Mouse (Mus musculus) embryonic facial prominence, embryonic 12.5 days (tissue): ENCODE measurements at regions not wholly inside any gene's neighbourhood (a gene's known extent, or its start where the extent isn't known, plus 50 kb on each side); places are given as distances from the start of the nearest gene placed in this dataset.
A peak's percentile ranks its signal among the peaks of the same experiment; 100 is the strongest.

Experiments
- ATAC-seq: fragments of 200-750 bp; cut with Nextera tagmentation; 2 replicates; pipeline ENCODE4 v1.8.0; 2017; ENCODE audit not compliant: insufficient number of reproducible peaks, insufficient read depth, low FRiP score, low TSS enrichment
- H3K27ac ChIP-seq: fragments of 300-500 bp; sonication (generic); 2 replicates; pipeline ENCODE4 v1.5.1; 2016; ENCODE audit warnings: mild to moderate bottlenecking
- H3K27me3 ChIP-seq: fragments of 300-500 bp; sonication (generic); 2 replicates; pipeline ENCODE4 v1.6.1; 2016; ENCODE audit warnings: mild to moderate bottlenecking, moderate library complexity
- H3K36me3 ChIP-seq: fragments of 300-500 bp; sonication (generic); 2 replicates; pipeline ENCODE4 v1.6.1; 2016; ENCODE audit warnings: mild to moderate bottlenecking
- H3K4me1 ChIP-seq: fragments of 300-500 bp; sonication (generic); 2 replicates; pipeline ENCODE4 v1.6.1; 2016
- H3K4me2 ChIP-seq: fragments of 300-500 bp; sonication (generic); replicated peaks from 2 replicates; pipeline ENCODE4 v1.6.1; 2016; ENCODE audit warnings: mild to moderate bottlenecking, moderate library complexity
- H3K4me3 ChIP-seq: fragments of 300-500 bp; sonication (generic); 2 replicates; pipeline ENCODE4 v1.5.1; 2016; ENCODE audit warnings: mild to moderate bottlenecking
- H3K9ac ChIP-seq: fragments of 300-500 bp; sonication (generic); 2 replicates; pipeline ENCODE4 v1.6.1; 2016; ENCODE audit warnings: mild to moderate bottlenecking, moderate library complexity
- H3K9me3 ChIP-seq: fragments of 300-500 bp; sonication (generic); 2 replicates; pipeline ENCODE4 v1.6.1; 2016; ENCODE audit warnings: mild to moderate bottlenecking, moderate library complexity
- WGBS: fragments of 180-500 bp; shearing (Covaris S2); methylation state at CpG from one replicate; pipeline ENCODE4 v1.1.7; 2016; 5-methylcytosine and 5-hydroxymethylcytosine counted together

GRCm38 (mm10) chr10:60923806-60924205 lies 92.4 kb upstream of the Unc5b start:
- WGBS, result 40% methylated on average over 11 of the region's 11 CpGs
- peaks cover 3% of the 10 kb centered on the region; the same call in 1 of the 2 replicates for H3K27me3 ChIP-seq

GRCm38 (mm10) chr10:60920621-60921020 lies 89.2 kb upstream of the Unc5b start:
- ATAC-seq, result no peak
- peaks cover 3% of the 10 kb centered on the region; the same call in 1 of the 2 replicates for H3K27me3 ChIP-seq
- WGBS, result 92% methylated on average over 1 of the region's 1 CpGs

More at GRCm38 (mm10) chr10:60923806-60924205, 92.4 kb upstream of the Unc5b start:
- ATAC-seq, result no peak
- H3K4me1 ChIP-seq, result no peaks in the 10 kb centered on the region
- H3K4me3 ChIP-seq, result no peak overlapping the region
- no peaks in the 10 kb centered on the region for H3K36me3 ChIP-seq
- no peak overlapping the region for H3K27ac ChIP-seq
- H3K9me3 ChIP-seq, result no peaks in the 10 kb centered on the region
- no peak overlapping the region for H3K9ac ChIP-seq
- H3K4me2 ChIP-seq, result no peak overlapping the region

GRCm38 (mm10) chr10:60918020-60918419 lies 86.6 kb upstream of the Unc5b start:
- ATAC-seq, result peak; percentile 72; the same call in 1 of the 2 replicates
- Histone ChIP-seq H3K27ac (no peak overlapping the region), H3K4me2 (no peak overlapping the region), H3K4me1 (peaks cover 4% of the 10 kb centered on the region), H3K4me3 (no peak overlapping the region), H3K9ac (no peak overlapping the region), H3K9me3 (no peaks in the 10 kb centered on the region), H3K27me3 (0 out of 2 replicates have a peak, but pooled peaks cover 4% of the 10 kb centered on the region), H3K36me3 (no peaks in the 10 kb centered on the region)
- 9% methylated on average over 8 of the region's 8 CpGs for WGBS

More at GRCm38 (mm10) chr10:60920621-60921020, 89.2 kb upstream of the Unc5b start:
- Histone ChIP-seq H3K27ac (no peak overlapping the region), H3K9me3 (no peaks in the 10 kb centered on the region), H3K4me3 (no peak overlapping the region), H3K9ac (no peak overlapping the region), H3K4me1 (peaks cover 4% of the 10 kb centered on the region), H3K4me2 (no peak overlapping the region), H3K36me3 (no peaks in the 10 kb centered on the region)

- peaks cover 4% of the 10 kb centered on the region for H3K4me1 ChIP-seq
- no peaks in the 10 kb centered on the region for H3K36me3 ChIP-seq
- no peak overlapping the region for H3K9ac ChIP-seq
- no peak overlapping the region for H3K4me2 ChIP-seq
- 22% methylated on average over 7 of the region's 7 CpGs for WGBS
- H3K27me3 ChIP-seq, result 0 out of 2 replicates have a peak, but pooled peaks cover 4% of the 10 kb centered on the region
- no peak overlapping the region for H3K4me3 ChIP-seq
- H3K9me3 ChIP-seq, result no peaks in the 10 kb centered on the region
- H3K27ac ChIP-seq, result no peak overlapping the region
- no peak for ATAC-seq
Measured at GRCm38 (mm10) chr10:60914391-60914790, 83.0 kb upstream of the Unc5b start.

GRCm38 (mm10) chr10:60913456-60913900 lies 82.1 kb upstream of the Unc5b start:
- H3K4me3 ChIP-seq, result no peak overlapping the region
- ATAC-seq, result no peak
- H3K9ac ChIP-seq, result no peak overlapping the region
- no peak overlapping the region for H3K27ac ChIP-seq
- H3K4me1 ChIP-seq, result peaks cover 4% of the 10 kb centered on the region
- H3K27me3 ChIP-seq, result 0 out of 2 replicates have a peak, but pooled peaks cover 4% of the 10 kb centered on the region
- no peaks in the 10 kb centered on the region for H3K9me3 ChIP-seq
- H3K36me3 ChIP-seq, result no peaks in the 10 kb centered on the region
- 82% methylated on average over 11 of the region's 11 CpGs for WGBS
- H3K4me2 ChIP-seq, result no peak overlapping the region

- H3K4me2 ChIP-seq, result no peak overlapping the region
- H3K9ac ChIP-seq, result no peak overlapping the region
- H3K4me3 ChIP-seq, result no peak overlapping the region
- no peak for ATAC-seq
- H3K4me1 ChIP-seq, result no peaks in the 10 kb centered on the region
- H3K27me3 ChIP-seq, result no peaks in the 10 kb centered on the region
- no peaks in the 10 kb centered on the region for H3K9me3 ChIP-seq
- 85% methylated on average over 7 of the region's 7 CpGs for WGBS
- H3K36me3 ChIP-seq, result no peaks in the 10 kb centered on the region
- no peak overlapping the region for H3K27ac ChIP-seq
Measured at GRCm38 (mm10) chr10:60904351-60904750, 73.0 kb upstream of the Unc5b start.

GRCm38 (mm10) chr10:60900992-60901391 lies 69.6 kb upstream of the Unc5b start:
- Histone ChIP-seq H3K4me3 (no peak overlapping the region), H3K4me1 (no peaks in the 10 kb centered on the region), H3K36me3 (no peaks in the 10 kb centered on the region), H3K27me3 (no peaks in the 10 kb centered on the region), H3K9ac (no peak overlapping the region), H3K4me2 (no peak overlapping the region), H3K9me3 (no peaks in the 10 kb centered on the region), H3K27ac (no peak overlapping the region)
- no peak for ATAC-seq
- 89% methylated on average over 2 of the region's 2 CpGs for WGBS

- no peaks in the 10 kb centered on the region for H3K27me3 ChIP-seq
- no peaks in the 10 kb centered on the region for H3K9me3 ChIP-seq
- no peak overlapping the region for H3K4me3 ChIP-seq
- H3K4me1 ChIP-seq, result 0 out of 2 replicates have a peak, but pooled peaks cover 11% of the 10 kb centered on the region
- peak; percentile 64; the same call in 1 of the 2 replicates for ATAC-seq
- no peak overlapping the region for H3K27ac ChIP-seq
- no peaks in the 10 kb centered on the region for H3K36me3 ChIP-seq
- no peak overlapping the region for H3K4me2 ChIP-seq
- no peak overlapping the region for H3K9ac ChIP-seq
- 33% methylated on average over 4 of the region's 4 CpGs for WGBS
Measured at GRCm38 (mm10) chr10:60893810-60894147, 62.4 kb upstream of the Unc5b start.

- whole genome bisulfite sequencing, result 63% methylated on average over 22 of the region's 22 CpGs
- Histone ChIP-seq H3K4me1 (0 out of 2 replicates have a peak, but pooled peaks cover 11% of the 10 kb centered on the region), H3K9ac (no peak overlapping the region), H3K27ac (no peak overlapping the region), H3K36me3 (no peaks in the 10 kb centered on the region), H3K27me3 (no peaks in the 10 kb centered on the region), H3K4me3 (no peak overlapping the region), H3K4me2 (no peak overlapping the region), H3K9me3 (no peaks in the 10 kb centered on the region)
- ATAC-seq, result no peak
Measured at GRCm38 (mm10) chr10:60893130-60893809, 61.9 kb upstream of the Unc5b start.

GRCm38 (mm10) chr10:60892730-60893129 lies 61.3 kb upstream of the Unc5b start:
- WGBS, result 56% methylated on average over 4 of the region's 4 CpGs

GRCm38 (mm10) chr10:60891476-60892170 lies 60.2 kb upstream of the Unc5b start:
- H3K9ac ChIP-seq, result no peak overlapping the region
- 82% methylated on average over 13 of the region's 13 CpGs for WGBS
- no peaks in the 10 kb centered on the region for H3K36me3 ChIP-seq
- no peak overlapping the region for H3K27ac ChIP-seq
- 0 out of 2 replicates have a peak, but pooled peaks cover 11% of the 10 kb centered on the region for H3K4me1 ChIP-seq
- H3K4me3 ChIP-seq, result no peak overlapping the region
- H3K27me3 ChIP-seq, result no peaks in the 10 kb centered on the region
- no peak overlapping the region for H3K4me2 ChIP-seq
- H3K9me3 ChIP-seq, result no peaks in the 10 kb centered on the region
- ATAC-seq, result no peak

More at GRCm38 (mm10) chr10:60892730-60893129, 61.3 kb upstream of the Unc5b start:
- no peak overlapping the region for H3K27ac ChIP-seq
- H3K27me3 ChIP-seq, result no peaks in the 10 kb centered on the region
- H3K4me3 ChIP-seq, result no peak overlapping the region
- H3K4me2 ChIP-seq, result no peak overlapping the region
- H3K9ac ChIP-seq, result no peak overlapping the region
- 0 out of 2 replicates have a peak, but pooled peaks cover 11% of the 10 kb centered on the region for H3K4me1 ChIP-seq
- ATAC-seq, result no peak
- no peaks in the 10 kb centered on the region for H3K9me3 ChIP-seq
- H3K36me3 ChIP-seq, result no peaks in the 10 kb centered on the region

- H3K27ac ChIP-seq, result no peak overlapping the region
- ATAC-seq, result no peak
- no peak overlapping the region for H3K4me2 ChIP-seq
- H3K4me3 ChIP-seq, result no peak overlapping the region
- WGBS, result 78% methylated on average over 13 of the region's 13 CpGs
- no peaks in the 10 kb centered on the region for H3K9me3 ChIP-seq
- H3K27me3 ChIP-seq, result no peaks in the 10 kb centered on the region
- H3K4me1 ChIP-seq, result peaks cover 21% of the 10 kb centered on the region; the same call in 1 of the 2 replicates
- H3K36me3 ChIP-seq, result no peaks in the 10 kb centered on the region
- H3K9ac ChIP-seq, result no peak overlapping the region
Measured at GRCm38 (mm10) chr10:60889792-60890191, 58.4 kb upstream of the Unc5b start.
